In the genomic region with DNA sequence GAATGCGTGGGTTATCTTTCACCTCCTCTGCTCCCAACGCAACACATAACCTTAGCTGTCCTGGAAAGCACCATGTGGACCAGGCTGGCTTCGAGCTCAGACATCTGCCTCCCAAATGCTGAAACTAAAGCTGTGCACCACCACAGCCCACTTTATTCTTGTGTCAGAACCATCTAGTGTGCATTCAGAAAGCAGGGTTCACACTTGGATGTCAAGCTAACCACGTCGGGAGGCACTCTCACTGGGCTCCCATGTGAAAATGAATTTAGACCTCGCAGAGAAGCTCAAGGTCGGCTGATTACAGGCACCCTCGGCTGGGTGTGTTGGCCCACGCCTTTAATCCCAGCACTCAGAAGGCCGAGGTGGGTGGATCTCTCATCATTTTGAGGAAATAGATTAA, we compare ENCODE assay signal across 8 mouse cellular contexts. TPM values are rescaled to one million over a fixed set of nuclear protein-coding genes. Genes with fewer than 3 reads are reported as not detected.
A peak's percentile ranks its signal among the peaks of the same experiment; 100 is the strongest.
DNase-seq lines count a peak whose midpoint lies in the region; ATAC-seq and TF ChIP-seq lines count a peak whose summit lies in the region.

No protein-coding gene starts in this region.

- no peaks in the 10 kb centered on the region; the same call in 1 of the 2 replicates for H3K4me1 ChIP-seq in testis, adult 2 months (ENCODE audit: control insufficient read depth, insufficient read depth, low read length)
- peaks cover 10% of the 10 kb centered on the region; the same call in 1 of the 2 replicates for H3K4me1 ChIP-seq in limb, embryonic 14.5 days (ENCODE audit: control insufficient read depth, insufficient read depth, low read length)
- H3K4me1 ChIP-seq in stomach, embryonic 16.5 days (ENCODE audit: control insufficient read depth, insufficient read depth, low read length): peaks cover 19% of the 10 kb centered on the region

- peak; percentile 41 for DNase-seq in adrenal gland, adult 2 months
- DNase-seq in adrenal gland, adult 8-10 months: no peak
- DNase-seq in testis, postnatal 14 days (ENCODE audit: low spot score): no peak
- no peak for DNase-seq in limb, embryonic 14.5 days (ENCODE audit: low spot score)
- DNase-seq in cerebellum, adult 8-10 months: no peak
- no peak for DNase-seq in lung, postnatal 36 days

- H3K9ac ChIP-seq in limb, embryonic 14.5 days (ENCODE audit: low read depth, low read length, severe bottlenecking): peak overlapping the region; percentile 97
- peak overlapping the region; percentile 90 for H3K9ac ChIP-seq in stomach, embryonic 16.5 days (ENCODE audit: low read length)

- H3K36me3 ChIP-seq in testis, adult 2 months (ENCODE audit: control insufficient read depth, insufficient read depth, low read length): no peaks in the 10 kb centered on the region; the same call in none of the 2 replicates
- H3K36me3 ChIP-seq in limb, embryonic 14.5 days (ENCODE audit: control insufficient read depth, insufficient read depth, low read length): peaks cover 49% of the 10 kb centered on the region
- peaks cover 17% of the 10 kb centered on the region for H3K36me3 ChIP-seq in stomach, embryonic 16.5 days (ENCODE audit: control insufficient read depth, insufficient read depth, low read length)

- 10% methylated on average over 10 of the region's 10 CpGs for WGBS in limb, embryonic 14.5 days
- 5% methylated on average over 10 of the region's 10 CpGs for WGBS in stomach, embryonic 16.5 days

- H3K9me3 ChIP-seq in limb, embryonic 14.5 days (ENCODE audit: control insufficient read depth, low read length): no peaks in the 10 kb centered on the region
- no peaks in the 10 kb centered on the region for H3K9me3 ChIP-seq in stomach, embryonic 16.5 days (replicated peaks; ENCODE audit: control insufficient read depth, low read length)

- H3K4me3 ChIP-seq in testis, adult 2 months (ENCODE audit: control insufficient read depth, low read depth, low read length): peak overlapping the region; percentile 78
- peak overlapping the region; percentile 86 for H3K4me3 ChIP-seq in limb, embryonic 14.5 days (replicated peaks; ENCODE audit: low read length)
- peak overlapping the region; percentile 74 for H3K4me3 ChIP-seq in stomach, embryonic 16.5 days (replicated peaks; ENCODE audit: low read length)

- H3K4me2 ChIP-seq in limb, embryonic 14.5 days (replicated peaks; ENCODE audit: low read depth, low read length, severe bottlenecking): peak overlapping the region; percentile 58
- H3K4me2 ChIP-seq in stomach, embryonic 16.5 days (ENCODE audit: low read depth, low read length): peak overlapping the region; percentile 85

- no peak for TF ChIP-seq CTCF in testis, adult 2 months (IDR thresholded peaks at IDR 0.05; ENCODE audit: control insufficient read depth, insufficient read depth, insufficient replicate concordance, low read depth, low read length)

- no peaks in the 10 kb centered on the region for H3K27me3 ChIP-seq in testis, adult 2 months (ENCODE audit: control insufficient read depth, insufficient read depth, low read length)
- H3K27me3 ChIP-seq in limb, embryonic 14.5 days (ENCODE audit: control insufficient read depth, insufficient read depth, low read length): no peaks in the 10 kb centered on the region
- H3K27me3 ChIP-seq in stomach, embryonic 16.5 days (ENCODE audit: control insufficient read depth, insufficient read depth, low read length): no peaks in the 10 kb centered on the region

- TF ChIP-seq POLR2A in testis, adult 2 months (IDR thresholded peaks at IDR 0.05; ENCODE audit: control insufficient read depth, low read depth, low read length): no peak
- no peak for TF ChIP-seq POLR2A in limb, embryonic 14.5 days (IDR thresholded peaks at IDR 0.05; ENCODE audit: borderline replicate concordance, extremely low read depth, insufficient read depth, insufficient read length)

- ATAC-seq in limb, embryonic 14.5 days (ENCODE audit: low FRiP score, low read depth): no peak
- ATAC-seq in stomach, embryonic 16.5 days (ENCODE audit: insufficient read depth, low FRiP score): no peak

- no peak overlapping the region for H3K27ac ChIP-seq in testis, adult 2 months (ENCODE audit: control insufficient read depth, insufficient read depth, low read depth, low read length)
- no peak overlapping the region for H3K27ac ChIP-seq in limb, embryonic 14.5 days (replicated peaks; ENCODE audit: low read depth, low read length)
- peak overlapping the region; percentile 9; the same call in 1 of the 2 replicates for H3K27ac ChIP-seq in stomach, embryonic 16.5 days (ENCODE audit: low read length)

RNA-seq across cellular contexts. Expression of a gene that starts 1.2 kb away (rescaled TPM):
- 1,000 to 10,000 TPM in 1 of 2 experiments, 100 to 1,000 TPM in 1; 944 to 1,235 TPM for total RNA-seq in adrenal gland, adult 2 months (2021)
- polyA plus RNA-seq in adrenal gland, adult 2 months (2012; rRNA removed): 351 and 362 TPM in 2 replicates
- 1,000 to 10,000 TPM; 1,061 to 1,116 (median 1,082) TPM for total RNA-seq in adrenal gland, adult 8-10 months (2022)
- polyA plus RNA-seq in testis, adult 2 months (2012; rRNA removed): 697 and 742 TPM in 2 replicates
- polyA plus RNA-seq in limb, embryonic 14.5 days (2012; rRNA removed): 1,944 and 2,727 TPM in 2 replicates
- polyA plus RNA-seq in limb, embryonic 14.5 days (2014; fragmentation: Nextera tagmentation; extraction: Ambion mirVana): 1,353 and 1,439 TPM in 2 replicates
- 1,067 and 1,217 TPM in 2 replicates for polyA plus RNA-seq in stomach, embryonic 16.5 days (2015; fragmentation: Nextera tagmentation; extraction: Ambion mirVana)
